Mouse (Mus musculus): ENCODE measurements around the gene Lasp1.

Gene Lasp1

DNA sequence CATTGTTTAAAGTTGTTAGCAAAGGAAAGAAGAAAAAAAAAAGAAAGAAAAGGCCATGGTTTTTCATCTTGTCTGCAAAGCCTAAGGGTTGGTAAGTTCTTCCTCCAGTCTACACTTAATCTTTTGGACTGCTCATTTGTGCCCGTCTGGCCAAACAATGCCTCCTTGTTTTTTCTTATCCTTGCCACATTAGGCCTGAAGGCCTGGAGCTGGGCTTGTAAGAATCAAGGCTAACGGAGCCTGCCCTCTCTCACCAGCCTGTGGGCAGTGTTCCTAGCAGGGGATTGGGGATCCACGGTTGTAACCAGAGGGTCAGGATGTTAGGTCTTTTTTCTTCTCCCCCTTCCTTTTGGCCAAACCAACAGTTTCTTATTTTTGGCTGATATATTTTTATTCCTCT lies 12.2 kb downstream of the Lasp1 start:
- no peak for DNase-seq (ENCODE audit: low read depth, low spot score)

DNA sequence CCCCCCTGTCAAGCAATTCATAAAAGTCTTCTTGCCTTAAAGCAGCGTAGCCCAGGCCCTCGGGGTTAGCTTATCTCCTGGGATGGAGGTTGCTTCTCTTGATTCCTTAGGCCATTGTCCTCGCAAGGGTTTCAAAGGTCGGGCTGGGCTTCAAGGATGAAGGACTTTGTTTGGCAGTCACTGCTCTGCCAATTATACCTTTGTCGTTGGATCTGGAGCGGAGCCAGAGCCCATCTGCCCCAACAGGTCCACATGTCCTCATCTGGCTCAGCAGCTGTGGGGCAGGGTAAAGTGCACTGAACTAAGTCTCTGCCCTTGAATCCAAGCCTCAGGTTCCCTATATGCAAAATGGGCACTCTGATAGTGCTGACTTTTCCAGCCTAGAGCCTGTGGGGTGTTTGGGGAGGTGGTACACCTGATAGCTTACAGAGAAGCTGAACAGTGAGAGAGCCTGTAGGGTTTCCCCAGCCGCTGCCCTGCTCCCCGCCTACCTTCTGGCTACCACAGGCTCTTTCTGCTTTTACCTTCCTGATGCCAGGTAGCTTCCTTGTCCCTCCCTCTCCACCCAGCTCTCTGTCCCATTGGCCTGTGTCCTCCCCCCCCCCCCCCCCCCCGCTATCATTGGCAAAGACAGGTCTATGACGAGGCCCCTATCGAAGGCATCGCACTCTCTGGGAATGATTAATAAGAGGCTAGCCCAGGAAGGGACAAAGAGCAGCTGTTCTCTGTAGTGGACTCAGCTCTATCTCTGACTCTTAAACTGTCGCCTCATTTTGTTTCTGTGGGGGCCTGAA lies 13.0 kb downstream of the Lasp1 start:
- DNase-seq (ENCODE audit: low read depth, low spot score): no peak

DNA sequence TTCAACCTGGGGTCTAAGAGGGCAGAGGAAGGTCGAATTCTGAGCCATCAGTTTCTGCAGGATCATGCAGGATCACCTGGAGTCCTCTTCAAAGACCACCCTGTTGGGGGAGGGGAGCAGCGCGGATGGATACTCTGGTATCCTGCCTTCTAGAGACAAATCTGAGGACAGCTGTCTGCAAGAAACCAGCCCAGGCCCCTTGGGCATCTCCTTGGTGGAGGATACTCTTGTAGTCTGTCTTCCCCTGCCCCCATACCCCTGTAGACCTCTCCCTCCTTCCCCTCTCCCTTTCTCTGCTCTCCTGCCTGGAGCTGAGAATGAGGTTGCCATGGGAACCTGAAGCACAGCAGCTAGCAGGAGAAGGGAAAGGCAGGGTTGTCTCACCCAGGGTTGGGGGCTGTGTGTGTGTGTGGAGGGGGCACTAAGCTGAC lies 13.7 kb downstream of the Lasp1 start:
- DNase-seq (ENCODE audit: low read depth, low spot score): no peak

DNA sequence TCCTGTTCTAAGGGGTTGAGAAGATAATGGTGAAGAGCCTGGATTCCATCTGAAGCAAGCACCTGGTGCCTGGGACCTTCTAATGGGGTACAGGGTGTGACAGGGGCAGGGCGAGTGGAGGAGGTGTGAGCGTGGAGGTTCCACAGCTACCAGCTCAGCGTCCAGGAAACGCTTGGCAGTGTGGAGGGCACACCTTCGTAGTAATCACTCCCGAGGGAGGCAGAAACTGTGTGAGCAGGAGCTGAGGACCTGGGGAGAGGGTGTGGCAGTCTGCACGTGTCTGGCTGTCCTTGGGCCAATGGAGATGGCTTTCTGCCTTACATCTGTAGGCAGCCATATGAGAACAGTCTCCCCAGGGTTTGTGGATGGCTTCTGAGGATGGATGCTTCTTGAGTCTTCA lies 14.3 kb downstream of the Lasp1 start:
- DNase-seq (ENCODE audit: low read depth, low spot score): peak; percentile 67

DNA sequence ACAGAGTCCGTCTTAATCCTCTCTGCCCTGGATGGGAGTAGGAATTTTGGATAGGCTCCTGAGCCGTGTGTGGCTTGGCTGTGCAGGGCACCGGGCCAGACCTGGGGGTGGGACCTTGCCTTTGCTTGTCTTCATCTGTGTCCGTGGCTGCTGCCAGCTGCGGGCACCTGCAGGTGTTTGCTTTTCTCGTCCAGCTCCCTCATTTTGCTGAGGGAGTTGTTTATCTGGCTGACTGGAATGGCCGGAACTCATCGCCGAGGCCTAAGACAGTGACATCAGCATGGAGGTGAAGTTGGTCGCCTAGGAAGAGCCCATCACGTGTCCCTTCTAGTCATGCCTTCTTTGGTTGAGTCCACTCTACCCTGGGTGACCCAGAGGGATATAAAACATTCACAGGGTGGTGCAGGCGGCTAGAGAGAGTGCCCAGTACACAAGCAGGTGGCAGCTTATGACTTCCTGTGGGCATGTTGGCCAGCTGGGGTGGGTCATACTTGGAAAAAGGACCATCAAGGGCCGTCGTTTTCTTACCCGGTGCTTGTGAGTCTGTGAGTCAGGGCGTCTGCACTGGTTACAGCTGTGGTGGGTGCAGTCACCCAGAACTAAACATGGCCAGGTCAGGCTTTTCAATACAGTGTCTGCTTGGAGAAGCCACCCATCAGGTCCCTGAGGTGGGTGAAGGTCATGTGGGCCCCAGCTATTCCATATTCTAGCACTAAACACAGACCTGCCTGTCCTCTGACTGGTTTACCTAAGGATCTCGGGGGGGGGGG lies 15.1 kb downstream of the Lasp1 start:
- no peak for DNase-seq (ENCODE audit: low read depth, low spot score)

DNA sequence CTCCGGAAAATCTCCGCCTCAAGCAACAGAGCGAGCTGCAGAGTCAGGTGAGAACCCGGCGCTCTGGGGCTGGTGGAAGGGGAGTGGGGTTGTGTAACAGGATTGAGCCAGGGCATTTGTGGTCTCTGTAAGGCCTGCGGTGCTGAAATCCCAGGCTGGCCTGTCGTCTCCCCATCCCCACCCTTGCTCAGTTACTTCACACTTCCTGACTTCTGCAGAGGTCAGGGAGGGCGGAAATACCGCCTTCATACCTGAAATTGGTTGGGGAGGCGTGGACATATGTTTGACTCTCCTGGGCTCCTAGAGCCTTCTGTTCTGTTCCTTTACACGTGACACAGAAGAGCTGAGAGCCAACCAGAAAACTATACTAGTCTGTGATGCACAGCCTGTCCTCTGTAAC lies 16.9 kb downstream of the Lasp1 start:
- peak; percentile 60 for DNase-seq (ENCODE audit: low read depth, low spot score)

DNA sequence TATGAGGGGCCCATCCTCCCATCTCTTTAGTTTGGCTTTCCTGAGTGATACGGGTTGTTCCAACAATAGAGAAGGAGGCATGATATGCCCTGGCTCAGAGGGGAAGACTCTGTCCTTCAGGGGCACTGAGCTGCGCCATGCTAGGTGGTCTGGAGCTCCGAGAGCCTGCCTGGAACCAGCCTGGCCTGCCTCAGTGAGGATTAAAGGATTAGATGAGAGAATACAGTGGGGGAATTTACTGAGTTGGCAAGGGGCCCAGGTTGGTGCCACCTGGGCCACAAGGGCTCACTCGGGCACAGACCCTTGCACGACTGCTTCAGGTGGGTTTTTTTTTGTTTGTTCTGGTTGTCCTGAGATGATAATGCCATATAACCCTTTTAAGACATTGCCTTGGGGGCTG lies 17.4 kb downstream of the Lasp1 start:
- DNase-seq (ENCODE audit: low read depth, low spot score): no peak

DNA sequence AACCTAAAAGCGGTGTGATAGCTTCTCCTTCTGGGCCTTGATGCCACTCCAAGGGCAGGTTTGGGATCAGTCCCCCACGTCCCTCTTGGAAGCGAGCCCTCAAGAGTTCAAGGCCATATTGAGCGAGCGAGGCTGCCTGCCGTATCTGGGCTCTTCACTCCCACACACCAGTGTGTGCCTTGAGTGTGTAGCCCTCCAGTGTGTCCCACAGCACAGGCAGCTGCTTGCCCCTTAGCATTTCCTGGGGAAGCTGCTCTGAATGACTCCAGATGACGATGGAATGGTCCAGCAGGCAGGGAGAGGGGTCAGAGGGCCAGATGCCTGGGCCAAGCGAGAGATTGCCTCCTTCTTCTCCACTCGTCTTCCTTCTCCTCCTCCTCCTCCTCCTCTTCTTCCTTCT lies 18.1 kb downstream of the Lasp1 start:
- DNase-seq (ENCODE audit: low read depth, low spot score): no peak

DNA sequence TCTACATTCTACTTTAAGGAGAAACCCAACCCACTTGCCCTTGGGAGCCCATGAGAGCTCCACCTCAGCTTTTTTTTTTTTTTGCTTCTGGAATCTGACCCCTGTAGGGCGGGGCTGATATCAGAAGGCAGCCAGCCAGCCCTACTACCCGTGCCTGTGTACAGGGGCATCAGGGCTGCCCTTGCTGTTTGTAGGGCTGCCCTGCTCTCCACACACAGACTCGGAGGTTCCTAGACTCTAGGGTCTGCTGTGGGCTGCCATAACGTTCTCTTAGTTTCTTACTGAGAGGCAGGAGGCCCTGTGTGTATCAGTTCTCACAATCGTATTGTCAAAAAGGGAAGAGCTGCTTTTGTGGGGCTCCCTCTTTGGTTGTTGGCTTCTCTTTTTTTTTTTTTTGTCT lies 18.6 kb downstream of the Lasp1 start:
- peak; percentile 72 for DNase-seq (ENCODE audit: low read depth, low spot score)

DNA sequence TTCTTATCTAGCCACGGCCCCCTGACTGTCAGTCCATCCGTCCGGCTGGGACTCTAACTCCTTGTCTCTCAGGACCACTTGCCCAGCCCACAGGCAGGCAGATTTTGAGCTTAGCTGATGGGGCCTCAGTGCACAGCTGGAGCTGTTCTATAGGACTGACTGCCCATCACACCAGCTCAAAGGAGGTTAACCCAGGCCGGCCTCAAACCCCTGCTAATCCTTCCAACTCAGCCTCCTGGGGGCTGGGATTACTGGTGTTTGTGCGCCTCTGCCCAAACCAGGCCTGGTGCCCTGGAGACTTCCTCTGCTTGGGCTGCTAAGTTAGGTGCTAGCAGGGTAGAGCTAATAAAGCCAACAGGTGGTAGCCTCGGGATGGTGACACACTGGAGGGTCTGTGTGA lies 19.2 kb downstream of the Lasp1 start:
- DNase-seq (ENCODE audit: low read depth, low spot score): no peak

DNA sequence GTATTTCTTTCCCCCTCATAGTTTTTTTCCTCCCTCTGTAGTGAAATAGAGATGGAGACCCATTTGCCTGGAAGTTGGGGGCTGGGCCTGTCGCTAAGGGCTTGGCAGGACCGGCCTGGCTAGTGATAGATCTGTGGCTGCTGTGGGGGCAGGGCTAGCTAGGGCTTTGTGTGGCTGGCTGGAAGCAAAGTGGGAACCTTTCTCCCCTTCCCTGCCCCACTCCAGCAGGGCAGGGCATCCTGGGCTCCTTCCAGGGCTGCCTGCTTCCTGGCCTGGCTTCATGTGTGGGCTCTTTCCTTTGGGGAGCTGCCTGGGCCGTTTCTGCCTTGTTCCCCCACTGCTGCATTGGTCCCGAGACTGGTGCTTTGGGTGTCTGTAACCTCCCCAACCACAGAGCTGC lies 19.8 kb downstream of the Lasp1 start:
- DNase-seq (ENCODE audit: low read depth, low spot score): peak; percentile 55

DNA sequence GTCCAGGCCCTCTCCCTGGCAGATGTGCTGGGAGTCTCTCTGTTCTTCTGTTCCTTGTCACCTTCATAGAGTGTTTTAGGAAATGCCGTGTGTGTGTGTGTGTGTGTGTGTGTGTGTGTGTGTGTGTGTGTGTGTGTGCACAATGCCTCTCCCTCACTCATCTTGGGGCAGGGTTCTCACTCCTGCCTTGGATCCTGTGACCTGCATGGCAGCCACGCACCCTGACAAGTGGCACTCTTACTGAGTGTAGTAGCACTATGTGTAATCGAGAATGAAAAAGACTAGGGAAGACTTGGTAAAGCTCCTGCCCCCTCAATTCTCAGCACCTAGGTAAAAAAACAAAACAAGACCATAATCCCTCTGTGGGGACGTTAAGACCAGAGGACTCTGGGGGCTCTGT lies 20.3 kb downstream of the Lasp1 start:
- no peak for DNase-seq (ENCODE audit: low read depth, low spot score)

DNA sequence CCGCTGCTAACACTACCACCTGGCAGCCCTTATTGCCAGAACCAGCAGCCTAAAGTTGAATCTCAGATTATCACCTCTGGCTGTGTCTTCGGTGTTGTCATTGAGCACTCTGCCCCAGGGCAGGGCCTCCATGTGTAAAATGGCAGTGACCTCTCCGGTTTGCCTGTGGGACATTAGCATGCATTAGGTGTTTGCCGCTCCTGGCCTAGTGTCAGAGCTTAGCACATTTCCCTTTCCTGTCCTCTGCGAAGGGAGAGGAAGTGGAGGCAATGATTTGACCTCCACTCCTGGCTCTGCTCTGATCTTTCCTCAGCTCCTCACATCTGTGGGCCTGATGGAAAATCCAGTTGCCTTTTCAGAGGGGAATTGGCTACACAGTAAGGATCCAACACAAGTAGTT lies 21.1 kb downstream of the Lasp1 start:
- no peak for DNase-seq (ENCODE audit: low read depth, low spot score)

DNA sequence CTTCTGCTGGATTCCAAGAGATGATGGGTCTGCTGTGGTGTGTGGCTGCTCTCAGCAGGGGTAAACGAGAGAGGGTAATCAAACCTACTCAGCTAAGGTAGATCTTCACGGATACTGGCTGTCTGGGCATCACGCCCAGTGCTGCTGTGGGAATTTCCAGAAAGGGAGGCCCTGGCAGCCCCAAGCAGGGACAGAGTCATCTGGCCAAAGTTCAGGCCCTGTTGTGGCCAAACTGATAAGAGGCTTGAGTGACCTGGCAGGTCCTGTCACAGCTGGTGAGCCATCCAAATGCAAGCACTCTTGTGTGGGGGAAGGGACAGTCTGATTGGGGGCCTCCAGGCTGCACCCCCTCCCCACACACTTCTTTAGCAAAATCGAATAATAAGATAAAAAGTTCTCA lies 22.0 kb downstream of the Lasp1 start:
- DNase-seq (ENCODE audit: low read depth, low spot score): no peak

DNA sequence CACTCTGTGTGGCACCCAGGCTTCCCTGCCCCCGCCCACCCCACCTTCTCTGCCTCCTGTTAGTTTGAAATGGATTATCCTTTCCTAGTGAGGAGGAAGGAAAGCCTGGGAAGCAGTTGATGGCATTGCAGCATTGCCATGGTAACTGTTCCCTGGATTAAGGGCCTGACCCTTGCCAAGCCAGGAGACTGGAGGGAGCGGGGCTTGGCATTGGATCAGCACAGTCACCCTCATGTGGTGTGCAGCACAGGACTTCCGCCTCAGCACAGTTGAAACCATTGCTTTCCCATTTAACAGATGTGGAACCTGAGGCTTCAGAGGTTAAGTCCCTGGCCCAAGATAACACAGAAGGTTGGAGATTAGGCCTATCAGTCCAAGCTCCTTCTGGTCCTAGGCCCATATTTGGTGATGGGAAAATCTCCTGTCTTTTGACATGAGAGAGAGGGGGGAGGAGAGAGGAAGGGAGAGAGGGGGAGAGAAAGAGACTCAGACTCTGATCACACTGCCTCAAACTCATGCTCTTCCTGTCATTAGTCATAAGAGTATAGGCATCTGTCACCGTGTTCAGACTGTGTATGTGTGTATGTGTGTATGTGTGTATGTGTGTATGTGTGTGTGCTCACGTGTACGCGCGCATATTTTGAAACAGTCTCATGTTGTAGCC lies 22.7 kb downstream of the Lasp1 start:
- no peak for DNase-seq (ENCODE audit: low read depth, low spot score)

DNA sequence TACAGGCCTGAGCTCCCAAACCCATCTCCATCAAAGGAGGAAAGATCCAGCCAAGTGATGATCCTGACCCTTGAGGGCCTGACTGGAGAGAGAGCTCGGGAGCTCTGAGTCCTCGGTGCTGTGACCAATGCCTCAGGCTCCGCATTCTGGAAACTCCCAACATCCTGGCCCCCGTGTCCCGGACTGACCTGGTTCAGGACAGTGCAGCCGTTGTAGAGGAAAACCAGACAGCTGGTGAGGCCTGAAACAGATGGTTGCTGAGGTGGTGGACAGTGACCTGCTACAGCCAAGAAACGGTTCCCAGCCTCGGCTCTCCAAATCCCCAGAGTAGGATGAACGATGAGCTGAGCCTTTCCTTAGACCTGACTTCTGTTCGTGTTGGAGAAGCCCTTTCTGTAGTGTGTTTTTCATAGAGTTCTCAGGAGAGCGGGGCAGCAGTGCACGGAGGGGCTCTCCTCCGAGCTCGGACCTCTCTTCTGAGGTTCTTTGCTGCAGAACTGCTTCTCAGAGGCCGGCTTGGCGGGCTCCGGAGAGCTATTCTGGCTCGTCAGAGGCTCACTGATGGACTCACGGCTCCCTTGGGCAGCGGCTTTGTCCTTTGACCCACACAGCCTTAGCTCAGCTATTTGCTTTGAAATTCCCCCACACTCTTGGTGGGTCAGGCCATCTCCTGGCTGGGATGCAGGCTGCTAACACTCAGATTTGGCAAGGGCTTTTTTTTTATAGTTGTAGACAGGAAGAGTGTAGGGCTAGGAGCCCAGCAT lies 24.2 kb downstream of the Lasp1 start:
- no peak for DNase-seq (ENCODE audit: low read depth, low spot score)

DNA sequence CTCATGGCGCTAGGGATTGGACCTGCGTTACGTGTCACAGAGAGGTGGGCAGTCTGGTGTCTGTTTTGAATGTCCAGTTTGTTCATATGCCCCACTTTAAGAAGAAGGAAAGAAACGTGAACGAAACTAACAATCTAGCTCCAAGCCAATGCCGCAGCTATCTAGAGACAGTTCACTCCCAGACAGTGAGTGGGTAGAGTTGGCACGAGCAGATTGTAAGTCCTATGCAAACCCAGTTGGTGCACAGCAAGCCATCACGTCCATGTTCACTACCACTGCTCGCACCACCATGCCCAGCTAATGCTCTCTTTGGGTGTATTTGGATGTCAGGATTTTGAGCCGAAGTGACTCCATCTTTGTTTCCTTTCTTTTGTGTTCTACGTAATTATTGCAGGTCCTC lies 25.4 kb downstream of the Lasp1 start:
- DNase-seq (ENCODE audit: low read depth, low spot score): no peak

DNA sequence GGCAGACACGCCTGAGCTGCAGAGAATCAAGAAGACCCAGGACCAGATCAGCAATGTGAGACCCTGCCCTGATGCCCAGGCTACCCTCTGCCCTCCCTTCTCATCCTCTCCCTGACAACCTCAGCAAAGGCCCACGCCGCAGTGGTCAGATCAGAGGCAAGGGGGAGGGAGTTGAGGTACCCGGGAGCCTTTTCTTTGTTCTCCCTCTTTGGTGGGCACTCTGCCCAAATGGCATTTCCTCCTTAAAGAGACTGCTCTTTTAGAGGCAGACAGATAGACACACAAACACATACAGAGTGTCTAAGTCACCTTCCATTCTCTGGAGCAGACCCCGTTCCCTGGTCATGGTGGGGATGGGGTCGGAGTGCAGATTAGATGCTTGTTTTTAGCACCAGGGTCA lies 26.1 kb downstream of the Lasp1 start:
- no peak for DNase-seq (ENCODE audit: low read depth, low spot score)

DNA sequence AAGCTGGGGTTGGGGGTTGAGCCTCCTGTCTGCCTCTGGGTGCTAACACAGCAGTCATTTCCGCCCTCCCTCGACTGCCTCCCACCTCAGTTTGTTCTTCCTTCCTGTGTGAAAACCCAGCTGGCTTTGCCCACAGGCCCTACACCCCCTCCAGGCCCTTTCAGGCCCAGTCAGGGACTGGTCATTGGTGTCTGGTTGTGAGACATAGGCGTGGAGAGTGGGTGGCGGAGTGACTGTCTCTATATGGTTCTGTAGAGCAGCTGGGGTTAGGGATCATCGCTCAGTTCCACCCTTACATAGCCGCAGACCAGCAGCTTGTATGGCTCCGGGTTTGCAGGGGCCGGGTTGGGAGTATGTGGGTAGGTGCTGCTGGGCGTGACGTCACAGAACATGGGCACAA lies 26.5 kb downstream of the Lasp1 start:
- DNase-seq (ENCODE audit: low read depth, low spot score): no peak

DNA sequence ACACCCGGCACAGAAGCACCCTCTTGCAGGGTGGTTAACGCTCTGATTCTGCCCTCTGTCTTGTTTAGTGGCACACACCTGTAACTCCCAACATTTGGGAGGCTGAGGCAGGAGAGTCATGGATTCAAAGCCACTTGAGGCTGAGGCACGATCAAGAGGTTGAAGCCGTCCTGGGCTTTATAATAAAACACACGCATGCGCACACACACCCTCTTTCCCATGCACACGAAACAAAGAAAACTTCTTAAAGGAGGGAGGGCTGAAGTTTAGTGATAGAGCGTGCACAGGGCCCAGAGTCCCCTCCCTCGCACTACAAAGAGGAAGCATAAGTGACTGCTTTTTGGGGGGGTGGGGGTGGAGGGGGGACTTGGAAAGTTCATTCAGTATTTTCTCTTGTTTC lies 27.2 kb downstream of the Lasp1 start:
- DNase-seq (ENCODE audit: low read depth, low spot score): peak; percentile 60

DNA sequence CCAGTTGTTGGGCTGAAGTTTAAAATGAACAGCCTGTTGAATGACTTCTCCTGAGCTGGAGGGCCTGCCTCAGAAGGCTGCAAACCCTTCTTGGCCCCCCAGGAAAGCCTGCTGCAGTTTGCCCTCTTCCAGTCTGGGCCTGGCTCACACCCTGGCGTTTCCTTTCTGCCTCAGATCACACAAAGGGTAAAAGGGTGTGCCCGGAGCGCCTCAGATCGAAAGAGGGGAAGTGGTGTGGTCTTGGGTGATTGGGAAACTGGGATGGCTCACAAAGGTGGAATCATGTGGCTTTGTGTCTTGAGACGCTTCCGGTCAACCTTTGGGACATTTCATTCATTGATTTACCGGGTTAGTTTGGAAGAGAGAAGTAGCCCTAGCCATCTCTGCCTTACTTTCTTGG lies 27.6 kb downstream of the Lasp1 start:
- DNase-seq (ENCODE audit: low read depth, low spot score): peak; percentile 53

DNA sequence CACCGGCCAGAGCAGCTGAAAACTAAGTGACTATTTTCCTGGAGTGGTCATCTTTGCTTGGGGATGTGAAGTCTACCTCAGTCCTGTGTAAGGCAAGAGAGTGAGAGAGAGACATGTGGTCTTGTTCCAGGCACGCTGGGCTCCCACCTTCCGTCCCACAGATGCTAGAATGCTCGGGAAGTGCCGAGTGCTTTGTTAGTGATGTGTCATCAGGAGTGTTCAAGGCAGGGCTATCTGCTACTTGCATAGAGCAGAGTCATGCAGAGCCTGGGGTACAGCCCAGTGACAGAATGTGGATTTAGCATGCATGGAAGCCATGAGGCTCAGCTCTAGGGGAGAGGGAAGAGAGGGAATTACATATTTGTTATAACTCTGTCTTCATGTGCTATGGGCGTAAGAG lies 28.9 kb downstream of the Lasp1 start:
- no peak for DNase-seq (ENCODE audit: low read depth, low spot score)

Measured in ZHBTc4 (cell line).